Mouse (Mus musculus) megakaryocyte, embryonic 14.5 days (primary cell): Measurements from ENCODE around the gene Tatdn2. TPM values are rescaled to one million over a fixed set of nuclear protein-coding genes. Genes with fewer than 3 reads are reported as not detected.

Source experiments
- H3K27me3 ChIP-seq: replicated peaks from 2 replicates; pipeline ENCODE3; 2012; ENCODE audit warnings: inconsistent platforms
- H3K36me3 ChIP-seq: replicated peaks from 2 replicates; pipeline ENCODE3; 2012; ENCODE audit warnings: low read length, inconsistent platforms, mixed read lengths
- H3K4me1 ChIP-seq: 2 replicates; pipeline ENCODE4 v1.6.1; 2012; ENCODE audit warnings: inconsistent platforms
- H3K4me3 ChIP-seq: replicated peaks from 2 replicates; pipeline ENCODE3; 2012; ENCODE audit warnings: moderate library complexity, mild to moderate bottlenecking, inconsistent platforms
- H3K9me3 ChIP-seq: 2 replicates; pipeline ENCODE4 v1.6.1; 2012; ENCODE audit warnings: inconsistent platforms
- FLI1 ChIP-seq: IDR thresholded peaks from 2 replicates; pipeline ENCODE4 v1.6.1; 2012; ENCODE audit warnings: low read length, inconsistent platforms, mixed read lengths
- GATA1 ChIP-seq: IDR thresholded peaks from 3 replicates; pipeline ENCODE4 v1.6.1; 2012; ENCODE audit warnings: mixed read lengths, low read length, inconsistent platforms, borderline replicate concordance
- polyA plus RNA-seq: library from polyadenylated mRNA; stranded (reverse); fragments of >175 nt; gene quantifications from 2 replicates; pipeline ENCODE4 v1.2.3, GENCODE M21; 2012; ENCODE audit warnings: low replicate concordance; ENCODE audit not compliant: insufficient read depth

The Tatdn2 gene
- 10.1 and 13.2 TPM in 2 replicates for polyA plus RNA-seq

DNA sequence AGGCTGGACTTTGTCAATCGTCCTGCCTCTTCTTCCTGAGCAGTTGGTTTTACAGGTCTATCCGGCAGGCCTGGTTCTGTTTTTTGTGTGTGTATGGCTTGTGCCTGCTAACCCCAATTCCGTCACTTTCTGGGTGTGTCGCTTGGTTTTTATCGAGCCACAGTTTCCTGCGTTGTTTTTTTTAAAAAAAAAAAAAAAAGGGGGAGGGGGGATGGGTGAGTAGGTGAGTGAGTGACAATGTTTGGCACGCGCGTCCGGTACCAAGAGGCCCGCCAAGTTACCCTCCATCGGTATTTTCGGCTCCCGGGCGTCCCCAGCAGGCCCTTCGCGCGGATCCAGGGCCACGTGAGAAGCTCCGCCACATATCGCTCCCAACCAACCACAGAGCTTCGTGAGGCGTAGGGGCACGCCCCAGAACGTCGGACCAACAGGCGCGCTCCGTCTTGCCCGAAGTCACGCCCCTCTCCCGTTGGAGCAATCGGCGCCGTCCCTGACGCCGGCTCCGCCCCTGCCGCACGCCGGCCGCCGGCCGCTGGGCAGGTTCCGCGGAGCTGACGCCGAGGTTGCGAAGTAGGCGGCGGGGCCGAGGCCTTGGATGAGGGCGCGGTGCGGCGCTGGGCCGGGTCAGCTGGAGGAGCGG is at the start of gene Tatdn2:
Tatdn2 (plus strand) TSS at position 469 of the 640 bp plus-strand sequence.
- Histone ChIP-seq H3K36me3 (peaks cover 41% of the 10 kb centered on the region), H3K4me1 (peaks cover 81% of the 10 kb centered on the region)
- TF ChIP-seq GATA1 = no peak
- no peak for TF ChIP-seq FLI1

DNA sequence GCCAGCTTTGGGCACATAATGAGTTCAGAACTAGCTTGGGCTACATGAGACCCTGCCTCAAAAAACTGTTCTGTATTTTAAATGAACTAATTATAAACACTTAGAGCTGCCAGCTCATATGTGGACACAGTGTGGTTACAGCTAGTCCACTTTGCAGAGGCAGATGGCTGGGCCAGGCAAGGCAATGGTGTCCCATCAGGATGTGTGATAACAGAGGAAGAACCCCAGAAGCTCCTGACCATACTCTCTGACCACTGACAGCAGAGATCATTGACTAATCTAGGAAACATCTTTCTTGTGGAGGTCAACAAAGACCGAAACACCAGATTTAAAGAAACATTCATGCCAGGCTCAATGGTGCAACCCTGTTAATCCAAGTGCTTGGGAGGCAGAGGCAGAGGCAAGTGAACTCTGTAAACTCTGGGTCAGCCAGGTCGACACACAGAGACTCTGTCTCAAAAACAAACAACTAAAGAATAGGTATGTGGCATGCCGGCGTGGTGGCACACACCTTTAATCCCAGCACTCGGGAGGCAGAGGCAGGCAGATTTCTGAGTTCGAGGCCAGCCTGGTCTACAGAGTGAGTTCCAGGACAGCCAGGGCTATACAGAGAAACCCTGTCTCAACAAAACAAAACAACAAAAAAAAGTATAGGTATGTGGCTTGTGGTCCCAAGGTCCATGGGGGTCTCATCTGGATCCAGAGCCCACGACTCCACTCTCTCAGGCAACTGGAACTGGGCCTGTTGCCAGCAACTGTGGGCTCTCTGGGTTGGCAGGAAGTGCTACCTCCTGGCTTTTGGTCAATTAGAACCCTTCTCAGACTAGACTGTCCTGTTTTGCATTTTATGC is 47.3 kb upstream of the Tatdn2 start:
- no peak for TF ChIP-seq GATA1
- TF ChIP-seq FLI1 = no peak
- Histone ChIP-seq H3K4me1 (peaks cover 46% of the 10 kb centered on the region), H3K36me3 (peaks cover 5% of the 10 kb centered on the region), H3K9me3 (no peaks in the 10 kb centered on the region), H3K4me3 (no peak overlapping the region), H3K27me3 (peaks cover 41% of the 10 kb centered on the region)

More for the DNA sequence above, at the start of gene Tatdn2:
- Histone ChIP-seq H3K4me3 (peak within 1 kb of the TSS; percentile 98), H3K27me3 (no peaks in the 10 kb centered on the region), H3K9me3 (no peaks in the 10 kb centered on the region)

DNA sequence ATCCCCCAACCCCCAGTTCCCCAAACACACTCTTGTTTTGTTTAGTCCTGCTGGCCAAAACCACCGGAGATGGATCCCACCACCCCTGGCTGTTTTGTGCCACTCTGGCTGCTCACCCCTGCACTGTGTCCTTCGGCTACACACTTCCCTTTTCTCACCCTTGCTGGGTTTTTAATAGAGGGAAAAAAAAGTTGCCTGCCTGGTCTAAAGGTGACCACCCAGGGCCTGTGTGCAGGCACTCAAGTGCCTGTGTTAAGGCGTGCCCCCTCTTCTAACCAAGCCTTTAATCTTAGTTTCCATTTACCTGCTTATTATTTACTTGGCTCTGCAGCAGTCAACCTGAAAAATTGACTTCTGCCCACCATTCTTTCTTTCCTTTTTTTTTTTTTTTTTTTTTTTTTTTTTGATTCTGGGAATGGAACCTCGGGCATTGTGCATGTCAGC is 46.6 kb upstream of the Tatdn2 start:
- Histone ChIP-seq H3K9me3 (no peaks in the 10 kb centered on the region), H3K27me3 (peaks cover 41% of the 10 kb centered on the region), H3K36me3 (peaks cover 5% of the 10 kb centered on the region), H3K4me3 (no peak overlapping the region), H3K4me1 (peaks cover 49% of the 10 kb centered on the region)
- TF ChIP-seq GATA1 = no peak
- no peak for TF ChIP-seq FLI1

GRCm38 (mm10) chr6:113651626-113652025 is 45.2 kb upstream of the Tatdn2 start:
- no peaks in the 10 kb centered on the region; the same call in 1 of the 2 replicates for H3K9me3 ChIP-seq
- H3K27me3 ChIP-seq = peaks cover 43% of the 10 kb centered on the region
- H3K4me3 ChIP-seq = no peak overlapping the region
- H3K4me1 ChIP-seq = peaks cover 49% of the 10 kb centered on the region
- peaks cover 5% of the 10 kb centered on the region for H3K36me3 ChIP-seq
- TF ChIP-seq FLI1 (no peak), GATA1 (no peak)

DNA sequence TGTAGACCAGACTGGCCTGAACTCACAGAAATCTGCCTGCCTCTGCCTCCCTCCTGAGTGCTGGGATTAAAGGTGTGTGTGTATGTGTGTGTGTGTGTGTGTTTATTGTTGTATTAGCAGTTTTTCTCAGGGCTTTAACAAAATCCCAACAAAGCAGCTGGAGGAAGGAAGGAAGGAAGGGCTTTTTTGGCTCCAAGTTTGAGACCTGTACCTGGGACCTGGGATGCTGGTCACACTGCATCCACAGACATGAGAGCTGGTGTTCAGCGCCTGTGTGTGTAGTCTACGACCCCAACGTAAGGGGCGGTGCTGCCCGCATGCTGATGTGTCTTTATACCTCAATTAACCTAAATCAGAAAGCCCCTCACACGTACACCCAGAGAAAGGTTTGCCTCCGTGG is 43.3 kb upstream of the Tatdn2 start:
- TF ChIP-seq FLI1 = no peak
- TF ChIP-seq GATA1 = no peak
- Histone ChIP-seq H3K4me3 (peak overlapping the region; percentile 8), H3K27me3 (peaks cover 40% of the 10 kb centered on the region), H3K9me3 (no peaks in the 10 kb centered on the region; the same call in 1 of the 2 replicates), H3K4me1 (peaks cover 45% of the 10 kb centered on the region), H3K36me3 (no peaks in the 10 kb centered on the region)

DNA sequence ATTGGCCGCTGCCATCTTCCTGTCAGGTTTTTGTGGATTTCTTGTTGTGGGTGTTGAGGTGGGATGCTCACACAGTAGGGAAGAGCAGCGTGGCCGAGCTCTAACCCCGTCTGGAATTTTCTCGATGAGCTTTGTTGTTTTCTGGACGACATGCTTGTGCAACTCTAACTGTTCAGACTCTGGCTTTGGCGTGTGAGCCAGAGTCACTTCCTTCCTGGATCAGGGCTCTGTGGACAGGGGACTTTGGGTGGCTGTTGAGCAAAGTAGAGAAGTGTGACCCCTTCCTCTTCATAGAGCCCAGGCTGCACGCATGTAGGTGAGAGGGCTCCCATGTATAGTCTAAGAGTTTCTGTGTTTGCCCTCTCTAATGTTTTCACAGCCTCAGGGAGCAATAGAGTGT is 42.7 kb upstream of the Tatdn2 start:
- peaks cover 39% of the 10 kb centered on the region for H3K27me3 ChIP-seq
- no peak for TF ChIP-seq GATA1
- no peak for TF ChIP-seq FLI1
- peaks cover 39% of the 10 kb centered on the region for H3K4me1 ChIP-seq
- no peaks in the 10 kb centered on the region for H3K36me3 ChIP-seq
- peak overlapping the region; percentile 44 for H3K4me3 ChIP-seq
- H3K9me3 ChIP-seq = no peaks in the 10 kb centered on the region; the same call in 1 of the 2 replicates

- Histone ChIP-seq H3K36me3 (no peaks in the 10 kb centered on the region), H3K4me3 (peak overlapping the region; percentile 38), H3K4me1 (peaks cover 32% of the 10 kb centered on the region), H3K9me3 (no peaks in the 10 kb centered on the region; the same call in 1 of the 2 replicates), H3K27me3 (peaks cover 39% of the 10 kb centered on the region)
- TF ChIP-seq GATA1 = no peak
- TF ChIP-seq FLI1 = no peak
Observed at GRCm38 (mm10) chr6:113654753-113655397, 42.0 kb upstream of the Tatdn2 start.

DNA sequence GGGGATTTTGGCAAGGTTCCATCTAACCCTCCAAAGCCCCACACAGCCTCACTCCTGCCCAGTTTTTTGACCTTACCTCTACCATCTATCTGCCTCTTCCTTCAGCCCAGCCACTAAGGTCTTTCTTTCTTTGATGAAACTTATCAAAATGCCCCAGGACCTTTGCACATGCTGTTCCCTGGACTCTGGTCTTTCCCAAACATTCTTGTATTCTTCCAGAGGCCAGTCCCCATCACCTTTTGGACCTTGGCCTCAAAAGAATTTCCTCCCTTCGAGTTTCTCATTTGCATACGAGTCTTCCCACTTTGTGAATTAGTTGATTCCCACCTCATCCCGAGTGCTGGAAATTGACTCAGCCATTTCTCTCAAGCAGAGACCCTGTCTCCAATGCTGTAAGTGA is 41.4 kb upstream of the Tatdn2 start:
- TF ChIP-seq FLI1 = no peak
- TF ChIP-seq GATA1 = no peak
- Histone ChIP-seq H3K9me3 (no peaks in the 10 kb centered on the region; the same call in 1 of the 2 replicates), H3K4me1 (peaks cover 28% of the 10 kb centered on the region), H3K36me3 (no peaks in the 10 kb centered on the region), H3K27me3 (peaks cover 43% of the 10 kb centered on the region), H3K4me3 (no peak overlapping the region)

DNA sequence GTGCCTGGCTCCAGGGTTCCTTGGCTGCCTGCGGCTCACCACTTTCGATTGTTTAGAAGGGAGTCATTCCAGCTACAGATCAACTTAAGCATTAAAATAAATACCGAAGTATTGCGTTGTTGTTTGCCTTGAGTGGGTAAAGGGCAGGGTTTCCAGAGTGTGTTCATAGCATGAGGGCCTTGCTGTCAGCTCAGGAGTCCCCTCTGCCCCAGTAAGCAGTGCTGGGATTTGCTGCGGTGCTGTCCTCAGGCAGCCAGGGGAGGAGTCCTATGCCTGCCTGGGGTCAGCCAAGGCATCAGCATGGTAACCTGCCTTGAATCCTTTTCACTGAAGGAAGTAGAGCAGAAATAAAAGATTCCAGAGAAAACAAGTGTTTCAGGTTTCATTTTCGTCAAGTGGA is 40.0 kb upstream of the Tatdn2 start:
- TF ChIP-seq FLI1 = no peak
- no peak for TF ChIP-seq GATA1
- Histone ChIP-seq H3K4me1 (peaks cover 42% of the 10 kb centered on the region), H3K27me3 (peaks cover 53% of the 10 kb centered on the region), H3K9me3 (no peaks in the 10 kb centered on the region; the same call in 1 of the 2 replicates), H3K4me3 (no peak overlapping the region), H3K36me3 (no peaks in the 10 kb centered on the region)

DNA sequence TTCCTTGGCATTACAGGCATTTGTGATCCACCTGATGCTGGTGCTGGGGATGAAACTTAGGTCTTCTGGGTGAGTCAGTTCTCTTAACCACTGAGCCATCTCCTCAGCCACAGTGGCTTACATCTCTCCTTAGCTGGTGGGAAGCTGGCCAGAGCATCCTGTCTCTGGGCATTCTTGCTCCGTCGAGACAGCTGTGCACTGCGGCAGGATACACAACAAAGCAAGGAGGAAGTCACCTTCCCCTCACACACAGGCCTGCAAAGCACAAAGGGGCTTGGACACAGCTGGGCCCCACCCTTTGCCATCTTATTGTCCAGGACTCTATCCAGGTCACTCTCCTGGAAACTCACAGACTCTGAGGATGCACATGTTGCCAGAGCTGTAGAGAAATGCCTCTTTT is 38.6 kb upstream of the Tatdn2 start:
- Histone ChIP-seq H3K27me3 (peaks cover 55% of the 10 kb centered on the region), H3K4me1 (peaks cover 37% of the 10 kb centered on the region), H3K36me3 (peaks cover 5% of the 10 kb centered on the region), H3K4me3 (no peak overlapping the region), H3K9me3 (peaks cover 9% of the 10 kb centered on the region)
- no peak for TF ChIP-seq FLI1
- no peak for TF ChIP-seq GATA1
